Mouse (Mus musculus): Measurements from ENCODE around the gene Gm11437.
A peak's percentile ranks its signal among the peaks of the same experiment; 100 is the strongest.

Gene Gm11437

GRCm38 (mm10) chr11:84167046-84167526, at the start of gene Gm11437:
Gm11437 (minus strand) TSS chr11:84167476.
- no peak for DNase-seq

DNA sequence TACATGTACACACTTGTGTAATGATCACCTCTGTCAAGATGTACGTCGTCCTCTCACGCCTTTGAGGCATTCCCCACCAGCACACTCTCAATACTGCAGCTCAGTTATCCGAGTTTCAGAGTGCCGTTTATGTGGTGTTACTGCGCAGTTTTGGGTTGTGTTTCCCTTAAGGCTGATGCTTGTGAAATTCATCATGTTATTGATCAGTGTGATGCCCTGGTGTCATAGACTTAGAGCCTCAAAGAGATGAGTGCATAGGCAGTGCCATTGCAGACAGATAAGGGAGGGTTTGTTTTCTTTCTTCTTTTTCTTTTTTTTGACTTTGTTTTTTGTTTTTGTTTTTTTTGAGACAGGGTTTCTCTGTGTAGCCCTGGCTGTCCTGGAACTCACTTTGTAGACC, 43.6 kb upstream of the Gm11437 start:
- no peak for DNase-seq

DNA sequence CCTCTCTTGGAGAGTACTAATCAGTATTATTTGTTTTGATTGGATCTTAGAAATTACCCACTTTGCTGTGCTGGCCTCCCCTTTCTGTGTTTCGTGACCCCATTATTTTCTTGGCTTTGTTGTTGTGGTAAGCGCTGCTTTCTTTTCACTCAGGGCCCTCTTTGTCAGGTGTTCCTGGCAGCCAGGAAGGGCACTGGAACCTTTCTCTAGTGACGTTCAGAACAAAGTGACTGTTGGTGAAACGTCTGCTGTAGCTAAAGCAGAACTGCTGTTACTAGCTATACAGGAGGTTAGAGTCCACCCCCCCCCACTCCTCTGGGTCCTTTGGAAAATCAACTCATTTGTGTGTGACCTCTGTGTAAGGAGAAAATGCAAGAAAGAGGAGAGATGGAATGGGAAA, 38.5 kb upstream of the Gm11437 start:
- no peak for DNase-seq

DNA sequence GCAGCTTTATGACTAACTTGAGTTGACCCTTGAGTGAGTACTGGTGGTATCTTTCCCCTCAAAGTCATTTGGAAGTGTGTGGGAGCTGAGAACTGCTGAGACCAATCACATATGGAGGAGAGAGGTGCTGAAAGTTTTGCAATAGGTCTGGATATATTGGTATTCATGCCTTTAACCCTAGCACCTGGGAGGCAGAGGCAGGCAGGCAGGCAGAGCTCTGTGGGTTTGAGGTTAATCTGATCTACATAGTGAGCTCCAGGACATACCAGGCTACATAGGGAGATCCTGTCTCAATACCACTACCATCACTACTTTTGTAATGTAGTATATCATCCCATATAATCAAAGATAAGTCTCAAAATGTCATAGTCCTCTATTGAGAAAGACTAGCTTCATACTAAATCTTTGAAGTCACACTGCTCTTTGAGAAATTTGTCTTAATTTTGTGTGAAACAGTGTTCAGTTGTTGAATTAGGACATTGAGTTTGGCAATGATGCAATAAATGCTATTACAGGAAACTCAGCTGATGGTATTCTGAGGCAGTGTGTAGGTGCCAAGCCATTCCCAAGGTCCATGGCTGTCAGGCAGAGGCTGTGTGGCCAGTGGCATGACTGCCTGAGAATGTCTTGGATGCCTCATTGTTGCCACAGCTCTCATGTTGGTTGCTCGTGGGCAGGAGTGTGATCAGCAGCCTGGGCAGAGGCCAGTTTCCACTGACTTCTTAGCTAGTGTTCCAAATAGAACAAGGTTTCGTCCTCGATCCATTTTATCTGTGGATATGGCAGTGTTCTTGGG, 30.5 kb upstream of the Gm11437 start:
- DNase-seq: no peak

DNA sequence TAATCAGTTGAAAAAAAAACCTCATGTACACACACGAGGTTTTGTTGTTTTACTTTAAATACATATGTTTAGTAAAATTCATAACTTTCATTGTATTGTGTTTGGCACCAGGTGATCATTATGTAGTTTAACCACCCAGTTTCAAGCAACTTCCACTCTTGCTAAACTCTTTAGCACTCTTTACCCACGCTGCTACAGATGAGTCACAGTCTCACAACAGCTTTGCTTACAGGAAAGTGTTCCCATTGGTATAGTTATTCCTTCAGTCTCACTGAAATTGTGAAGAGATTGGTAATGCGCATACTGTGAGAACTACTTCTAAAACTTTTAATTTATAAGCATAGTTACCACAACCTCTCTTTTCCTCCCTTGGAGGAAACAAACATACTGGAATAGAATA, 27.5 kb upstream of the Gm11437 start:
- DNase-seq: no peak

- DNase-seq: peak; percentile 49
Observed at GRCm38 (mm10) chr11:84193249-84193648, 26.0 kb upstream of the Gm11437 start.

GRCm38 (mm10) chr11:84190581-84191233, 23.4 kb upstream of the Gm11437 start:
- peak in 1 of 2 experiments; percentile 13 for DNase-seq

DNA sequence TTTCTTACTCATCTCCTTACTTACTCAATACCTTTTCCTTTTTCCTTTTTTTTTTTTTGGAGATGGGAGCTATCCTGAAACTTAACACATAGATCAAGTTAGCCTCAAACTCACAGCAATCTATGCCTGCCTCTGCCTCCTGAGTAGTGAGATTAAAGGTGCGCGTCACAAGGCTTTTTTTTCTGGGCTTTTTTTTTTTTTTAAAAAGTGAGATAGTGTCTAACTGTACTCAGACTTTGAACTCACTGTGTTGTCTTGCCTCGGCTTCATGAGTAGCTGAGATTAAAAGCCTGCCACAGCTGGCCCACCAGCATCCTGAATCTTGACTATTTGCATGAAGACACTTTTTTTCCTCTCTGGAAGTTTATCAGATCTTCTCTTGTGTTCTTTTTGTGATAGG, 21.3 kb upstream of the Gm11437 start:
- no peak for DNase-seq

DNA sequence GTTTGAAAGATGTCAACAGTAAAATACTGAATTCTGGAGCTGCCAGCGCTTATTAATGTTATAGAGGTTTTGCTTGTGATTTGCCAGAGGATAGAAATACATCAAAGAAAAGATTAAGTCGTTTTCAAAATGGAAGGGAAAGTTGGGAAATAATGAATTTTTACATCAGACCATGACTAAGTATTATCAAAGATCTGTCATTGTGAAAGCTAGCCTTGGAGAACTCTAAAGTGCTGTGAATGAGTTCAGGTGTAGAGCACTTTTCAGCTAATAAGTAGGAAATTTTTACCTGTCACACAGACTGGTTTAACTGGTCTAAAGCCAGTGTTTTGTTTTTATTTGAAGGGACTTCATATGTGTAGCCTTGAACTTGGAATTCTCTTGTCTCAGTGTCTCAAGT, 14.0 kb upstream of the Gm11437 start:
- no peak for DNase-seq

- DNase-seq: peak; percentile 68
Observed at GRCm38 (mm10) chr11:84179954-84180598, 12.8 kb upstream of the Gm11437 start.

DNA sequence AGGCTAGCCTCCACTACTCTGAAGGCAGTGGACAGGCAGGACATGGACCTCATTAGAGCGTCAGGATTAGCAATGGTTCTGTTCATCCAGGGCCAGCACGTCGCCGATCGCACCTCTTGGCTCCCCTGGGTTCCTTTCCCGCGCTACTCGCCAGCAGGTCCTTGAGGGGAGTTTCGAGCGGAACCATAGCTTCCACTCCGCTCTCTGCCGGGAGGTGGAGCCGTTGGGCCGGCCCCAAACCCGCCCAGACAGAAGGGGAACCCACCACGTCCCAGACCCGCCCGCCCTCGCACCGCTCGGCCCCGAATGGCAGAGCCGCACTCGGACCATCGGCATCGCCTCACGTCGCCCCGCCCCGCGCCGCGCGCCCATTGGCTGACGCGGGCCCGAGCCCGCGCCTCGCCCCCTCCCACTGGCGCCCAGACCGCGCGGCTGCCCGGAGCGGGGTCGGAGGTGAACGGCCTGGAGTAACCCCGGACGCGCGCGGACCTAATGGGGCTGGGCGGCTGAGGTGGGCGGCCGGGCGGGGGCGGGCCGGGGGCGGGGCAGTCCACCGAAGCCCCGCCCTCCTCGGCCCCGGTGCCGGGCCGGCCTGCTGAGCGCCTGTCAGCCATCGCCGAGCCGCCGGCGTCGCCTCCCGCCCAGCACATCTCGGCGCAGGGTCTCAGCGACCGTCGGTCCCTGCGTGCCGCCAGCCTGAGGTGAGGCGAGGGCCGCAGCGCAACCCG, 12.1 kb upstream of the Gm11437 start:
- peak; percentile 96 to 97 for DNase-seq

GRCm38 (mm10) chr11:84178571-84178970, 11.3 kb upstream of the Gm11437 start:
- no peak for DNase-seq

DNA sequence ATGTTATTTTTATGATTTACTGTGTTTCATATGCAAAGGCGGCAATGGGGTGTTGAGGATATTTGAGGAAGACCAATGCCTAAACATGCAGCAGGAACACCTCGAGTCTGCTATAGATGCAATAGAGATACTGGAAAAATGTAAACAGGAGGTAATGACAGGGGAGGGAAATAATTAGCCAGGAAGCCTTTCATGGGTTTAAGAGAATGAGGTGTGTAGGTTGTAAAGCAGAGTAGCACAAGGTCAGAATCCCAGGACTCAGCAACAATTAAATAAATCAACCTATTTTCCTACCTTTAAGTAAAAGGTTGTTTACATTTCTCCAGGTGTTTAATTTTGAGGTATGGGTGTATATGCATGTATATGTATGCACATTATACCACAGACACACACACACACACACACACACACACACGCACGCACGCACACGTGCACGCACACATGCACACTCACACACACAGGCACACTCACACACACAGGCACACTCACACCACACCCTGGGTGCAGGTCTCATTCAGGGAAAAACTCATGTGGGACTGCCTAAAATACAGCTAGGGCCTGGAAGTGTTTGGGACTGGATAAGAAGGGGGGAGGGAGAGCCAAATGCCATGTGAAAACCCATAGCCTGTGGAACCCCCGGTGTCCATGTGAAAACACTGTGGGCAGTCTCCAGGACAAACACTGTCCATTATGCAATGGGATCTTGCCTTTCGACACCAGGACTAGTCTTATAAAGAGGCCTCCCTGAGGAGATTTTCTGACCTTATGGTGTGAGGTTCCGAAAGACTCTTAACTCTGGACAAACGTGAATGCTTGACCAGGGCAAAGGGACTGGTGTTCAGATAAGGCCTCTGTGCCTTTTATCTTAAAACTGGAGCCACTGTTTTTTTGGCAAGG, 5.5 kb upstream of the Gm11437 start:
- no peak for DNase-seq

GRCm38 (mm10) chr11:84168701-84169288, 1.5 kb upstream of the Gm11437 start:
- DNase-seq: peak in 1 of 2 experiments; percentile 60

DNA sequence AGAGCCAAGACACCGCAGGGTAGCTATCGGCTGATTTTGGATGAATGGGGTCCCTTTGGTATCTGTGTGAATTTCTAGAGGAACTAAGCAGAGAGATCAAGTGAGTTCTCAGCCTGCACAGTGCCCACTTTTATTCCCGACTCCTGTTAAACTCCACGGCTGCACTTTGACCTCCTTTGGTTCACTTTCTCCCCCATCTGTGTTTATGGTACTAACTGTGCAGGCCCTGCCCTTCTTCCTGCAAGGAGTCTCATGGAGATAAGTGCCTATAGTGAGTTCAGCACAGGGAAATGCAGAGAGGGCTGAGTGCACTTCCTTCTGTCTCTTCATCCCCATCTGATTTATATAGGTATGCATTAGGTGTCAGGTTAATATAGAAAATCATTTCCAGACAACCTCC, 2.7 kb downstream of the Gm11437 start:
- DNase-seq: no peak

GRCm38 (mm10) chr11:84164123-84164522, 3.2 kb downstream of the Gm11437 start:
- no peak for DNase-seq

DNA sequence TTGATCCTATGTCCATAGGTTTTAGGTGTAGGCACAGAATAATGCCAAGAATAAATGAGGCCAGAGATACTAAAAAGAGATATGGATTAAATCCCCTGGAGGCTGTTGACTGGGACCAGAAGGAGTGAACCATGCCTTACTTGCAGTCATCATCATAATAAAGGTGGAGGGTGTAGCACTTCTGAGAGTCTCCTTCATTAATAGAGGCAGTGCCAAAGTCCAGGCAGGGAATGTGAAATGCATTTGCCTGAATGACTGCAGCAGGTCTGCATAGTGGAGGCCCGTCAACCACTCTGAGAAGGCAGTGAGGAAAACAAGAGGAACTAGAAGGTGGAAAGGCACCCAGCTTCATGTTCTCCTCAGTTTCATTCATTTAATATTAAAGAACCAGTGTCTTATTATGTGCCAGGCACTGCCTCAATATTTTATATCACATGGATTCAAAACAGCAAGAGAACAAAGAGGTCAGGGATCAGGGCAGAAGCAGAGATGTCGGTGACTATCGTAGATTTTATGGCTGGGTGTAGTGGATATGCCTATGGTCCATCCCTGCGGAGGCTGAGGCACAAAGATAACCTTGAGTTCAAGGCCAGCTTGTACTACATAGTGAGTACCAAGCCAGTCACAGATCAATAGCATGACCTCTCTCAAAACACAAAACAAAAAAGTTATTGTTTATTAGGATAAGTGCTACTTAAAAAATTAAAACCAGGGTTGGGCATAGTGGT, 10.6 kb downstream of the Gm11437 start:
- no peak for DNase-seq

DNA sequence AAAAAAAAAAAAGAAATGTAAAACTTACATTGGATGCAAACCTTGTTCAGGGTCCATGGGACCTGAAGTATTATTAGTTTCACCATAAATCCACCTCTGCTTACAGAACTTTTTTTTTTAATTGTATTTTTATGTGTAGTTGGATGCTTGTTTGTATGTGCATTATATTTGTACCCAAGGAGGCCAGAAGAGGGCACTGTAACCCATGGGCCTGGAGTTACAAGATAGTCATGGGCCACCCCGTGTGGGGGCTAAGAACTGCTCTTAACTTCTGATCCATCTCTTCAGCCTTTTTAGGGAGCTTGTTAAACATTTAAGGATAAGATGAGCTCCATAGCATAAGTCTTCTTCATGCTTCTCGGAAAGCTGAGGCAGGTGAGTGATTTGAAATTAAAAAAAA, 16.4 kb downstream of the Gm11437 start:
- peak in 1 of 2 experiments; percentile 19 for DNase-seq

DNA sequence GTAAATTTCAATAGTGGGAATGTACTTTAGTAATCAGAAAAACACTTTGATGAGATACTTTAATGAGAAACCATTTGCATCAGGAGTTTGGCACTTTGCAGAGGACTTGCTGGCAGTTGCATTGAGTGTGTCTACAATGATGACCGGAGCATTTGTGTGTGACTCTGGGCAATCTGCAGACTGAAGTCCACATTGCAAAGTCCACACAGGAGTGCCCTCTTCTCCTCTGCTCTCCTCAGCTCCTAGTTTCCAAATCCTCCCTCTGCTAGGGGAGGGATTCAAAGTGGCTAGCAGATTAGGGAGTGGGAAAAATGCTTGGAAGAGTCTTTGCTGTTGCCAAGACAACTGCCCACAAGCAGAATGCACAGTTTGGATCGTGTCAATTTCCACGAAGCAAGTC, 21.2 kb downstream of the Gm11437 start:
- peak; percentile 35 to 53 for DNase-seq

- no peak for DNase-seq
Observed at GRCm38 (mm10) chr11:84145201-84145798, 22.0 kb downstream of the Gm11437 start.
